Mouse (Mus musculus) midbrain, postnatal 0 days (tissue): ENCODE measurements around the gene Erbb4. TPM values are rescaled to one million over a fixed set of nuclear protein-coding genes. Genes with fewer than 3 reads are reported as not detected.

ENCODE experiments used
- ATAC-seq: fragments of 200-750 bp; cut with Nextera tagmentation; 2 replicates; pipeline ENCODE4 v1.8.0; 2017; ENCODE audit warnings: moderate number of reproducible peaks, mild to moderate bottlenecking, moderate TSS enrichment, moderate library complexity; ENCODE audit not compliant: low FRiP score
- DNase-seq: peaks from one replicate; pipeline ENCODE4 v3.0.0-alpha.2; 2015; ENCODE audit warnings: low spot score
- H3K27ac ChIP-seq: fragments of 300-500 bp; sonication (generic); 2 replicates; pipeline ENCODE4 v1.5.1; 2014; ENCODE audit warnings: low read depth, mild to moderate bottlenecking, low read length, mixed read lengths
- H3K27me3 ChIP-seq: fragments of 300-500 bp; sonication (generic); 2 replicates; pipeline ENCODE4 v1.6.1; 2014; ENCODE audit warnings: low read length, control low read depth, mixed read lengths; ENCODE audit not compliant: insufficient read depth
- H3K36me3 ChIP-seq: fragments of 300-500 bp; sonication (generic); 2 replicates; pipeline ENCODE4 v1.6.1; 2014; ENCODE audit warnings: low read length, control low read depth, mixed read lengths; ENCODE audit not compliant: insufficient read depth
- H3K4me1 ChIP-seq: fragments of 300-500 bp; sonication (generic); 2 replicates; pipeline ENCODE4 v1.6.1; 2014; ENCODE audit warnings: mild to moderate bottlenecking, control low read depth, antibody characterized with exemption, low read length, mixed read lengths; ENCODE audit not compliant: insufficient read depth
- H3K4me2 ChIP-seq: fragments of 300-500 bp; sonication (generic); 2 replicates; pipeline ENCODE4 v1.6.1; 2014; ENCODE audit warnings: low read depth, mild to moderate bottlenecking, low read length, mixed read lengths; ENCODE audit not compliant: poor library complexity, severe bottlenecking
- H3K4me3 ChIP-seq: fragments of 300-500 bp; sonication (generic); 2 replicates; pipeline ENCODE4 v1.5.1; 2014; ENCODE audit warnings: low read depth, mild to moderate bottlenecking, low read length, moderate library complexity
- H3K9ac ChIP-seq: fragments of 300-500 bp; sonication (generic); replicated peaks from 2 replicates; pipeline ENCODE4 v1.6.1; 2014; ENCODE audit warnings: mild to moderate bottlenecking, low read length, moderate library complexity, mixed read lengths; ENCODE audit not compliant: poor library complexity, severe bottlenecking
- H3K9me3 ChIP-seq: fragments of 300-500 bp; sonication (generic); 2 replicates; pipeline ENCODE4 v1.6.1; 2016; ENCODE audit warnings: low read length, control low read depth
- CTCF ChIP-seq: IDR thresholded peaks from 2 replicates; pipeline ENCODE4 v1.5.1; 2016; ENCODE audit warnings: antibody characterized with exemption, mild to moderate bottlenecking
- WGBS: fragments of 180-500 bp; shearing (Covaris S2); extraction: QIAGEN DNeasy Blood & Tissue Kit; methylation state at CpG from one replicate; pipeline ENCODE4 v1.1.7; 2014; 5-methylcytosine and 5-hydroxymethylcytosine counted together
- polyA plus RNA-seq: library from polyadenylated mRNA; unstranded; fragments of >200 nt; fragmentation: Nextera tagmentation; extraction: Ambion mirVana; gene quantifications from 2 replicates; pipeline ENCODE4 v1.2.1, GENCODE M21; 2015
- total RNA-seq: library from RNA; depleted of rRNA; stranded (reverse); fragments of >200 nt; gene quantifications from 2 replicates; pipeline ENCODE4 v1.2.3, GENCODE M21; 2014

Erbb4 gene
- total and polyA plus RNA-seq, 2 experiments from 2014 or later = 7.8 to 33.5 TPM

- Histone ChIP-seq H3K9me3 (no peaks in the 10 kb centered on the region), H3K9ac (no peak overlapping the region), H3K27ac (no peak overlapping the region), H3K4me3 (no peak overlapping the region), H3K4me2 (no peak overlapping the region), H3K4me1 (no peaks in the 10 kb centered on the region), H3K36me3 (no peaks in the 10 kb centered on the region), H3K27me3 (no peaks in the 10 kb centered on the region)
- 76% methylated on average over 5 of the region's 5 CpGs for WGBS
- ATAC-seq = no peak
- TF ChIP-seq CTCF = no peak
- no peak for DNase-seq
These were observed 345.4 kb downstream of the Erbb4 start for GRCm38 (mm10) chr1:68762456-68762855.

- no peak for TF ChIP-seq CTCF
- Histone ChIP-seq H3K27ac (no peak overlapping the region), H3K4me3 (no peak overlapping the region), H3K4me1 (no peaks in the 10 kb centered on the region), H3K4me2 (no peak overlapping the region), H3K27me3 (no peaks in the 10 kb centered on the region), H3K9ac (no peak overlapping the region), H3K36me3 (no peaks in the 10 kb centered on the region), H3K9me3 (no peaks in the 10 kb centered on the region)
- ATAC-seq = no peak
- DNase-seq = peak; percentile 93
- WGBS = 23% methylated on average over 1 of the region's 1 CpGs
These were observed 358.9 kb downstream of the Erbb4 start for GRCm38 (mm10) chr1:68748976-68749375.

- no peak overlapping the region for H3K27ac ChIP-seq
- H3K27me3 ChIP-seq = no peaks in the 10 kb centered on the region
- H3K4me1 ChIP-seq = no peaks in the 10 kb centered on the region
- H3K9ac ChIP-seq = no peak overlapping the region
- no peak overlapping the region for H3K4me3 ChIP-seq
- H3K36me3 ChIP-seq = no peaks in the 10 kb centered on the region
- TF ChIP-seq CTCF = no peak
- no peak for DNase-seq
- no peak for ATAC-seq
- no peaks in the 10 kb centered on the region for H3K9me3 ChIP-seq
- no peak overlapping the region for H3K4me2 ChIP-seq
These were observed 426.4 kb downstream of the Erbb4 start for GRCm38 (mm10) chr1:68681478-68681877.

GRCm38 (mm10) chr1:68674667-68675066, 433.2 kb downstream of the Erbb4 start:
- no peaks in the 10 kb centered on the region for H3K27me3 ChIP-seq
- no peak overlapping the region for H3K27ac ChIP-seq
- WGBS = 91% methylated on average over 4 of the region's 4 CpGs
- DNase-seq (no peak), ATAC-seq (no peak)
- H3K4me2 ChIP-seq = no peak overlapping the region
- no peaks in the 10 kb centered on the region for H3K36me3 ChIP-seq
- no peak overlapping the region for H3K9ac ChIP-seq
- H3K4me3 ChIP-seq = no peak overlapping the region
- no peaks in the 10 kb centered on the region for H3K4me1 ChIP-seq
- H3K9me3 ChIP-seq = no peaks in the 10 kb centered on the region
- no peak for TF ChIP-seq CTCF

- no peak for ATAC-seq
- Histone ChIP-seq H3K36me3 (no peaks in the 10 kb centered on the region), H3K4me3 (no peak overlapping the region), H3K4me2 (no peak overlapping the region), H3K4me1 (no peaks in the 10 kb centered on the region), H3K9ac (no peak overlapping the region), H3K9me3 (no peaks in the 10 kb centered on the region), H3K27me3 (no peaks in the 10 kb centered on the region), H3K27ac (no peak overlapping the region)
- WGBS = 85% methylated on average over 10 of the region's 10 CpGs
- TF ChIP-seq CTCF = no peak
- no peak for DNase-seq
These were observed 440.8 kb downstream of the Erbb4 start for GRCm38 (mm10) chr1:68666831-68667601.

- H3K36me3 ChIP-seq = no peaks in the 10 kb centered on the region
- no peaks in the 10 kb centered on the region for H3K27me3 ChIP-seq
- DNase-seq (no peak), ATAC-seq (no peak)
- H3K4me1 ChIP-seq = no peaks in the 10 kb centered on the region
- H3K9me3 ChIP-seq = no peaks in the 10 kb centered on the region
- TF ChIP-seq CTCF = no peak
- H3K27ac ChIP-seq = no peak overlapping the region
- H3K4me3 ChIP-seq = no peak overlapping the region
- WGBS = 98% methylated on average over 3 of the region's 3 CpGs
- H3K9ac ChIP-seq = no peak overlapping the region
- H3K4me2 ChIP-seq = no peak overlapping the region
These were observed 517.4 kb downstream of the Erbb4 start for GRCm38 (mm10) chr1:68590475-68590874.
